Mouse (Mus musculus) kidney, adult 2 months (tissue): ENCODE measurements around the gene Plekhg6. TPM values are rescaled to one million over a fixed set of nuclear protein-coding genes. Genes with fewer than 3 reads are reported as not detected.

Experiments used
- DNase-seq: peaks from one replicate; pipeline ENCODE4 v3.0.0; 2021
- H3K27ac ChIP-seq: fragments of 200-500 bp; 2 replicates; pipeline ENCODE4 v1.5.1; 2012; ENCODE audit warnings: low read depth, low read length, control low read depth, inconsistent platforms; ENCODE audit not compliant: insufficient read depth
- H3K27me3 ChIP-seq: fragments of 200-500 bp; replicated peaks from 2 replicates; pipeline ENCODE4 v1.6.1; 2012; ENCODE audit warnings: mild to moderate bottlenecking, moderate library complexity, low read length, inconsistent platforms; ENCODE audit not compliant: control insufficient read depth, insufficient read depth
- H3K36me3 ChIP-seq: fragments of 200-500 bp; 2 replicates; pipeline ENCODE4 v1.6.1; 2012; ENCODE audit warnings: mild to moderate bottlenecking, moderate library complexity, low read length, inconsistent platforms; ENCODE audit not compliant: control insufficient read depth, insufficient read depth
- H3K4me1 ChIP-seq: fragments of 200-500 bp; 2 replicates; pipeline ENCODE4 v1.6.1; 2011; ENCODE audit warnings: low read length; ENCODE audit not compliant: control insufficient read depth, insufficient read depth
- H3K4me3 ChIP-seq: fragments of 200-500 bp; 2 replicates; pipeline ENCODE4 v1.5.1; 2011; ENCODE audit warnings: mild to moderate bottlenecking, low read depth, low read length, control low read depth; ENCODE audit not compliant: insufficient read depth
- CTCF ChIP-seq: fragments of 200-500 bp; conservative IDR thresholded peaks from 2 replicates; pipeline ENCODE4 v1.5.1; 2011; ENCODE audit warnings: low read depth, mild to moderate bottlenecking, control low read depth, low read length, moderate library complexity, mixed read lengths; ENCODE audit not compliant: insufficient read depth, insufficient read length
- POLR2A ChIP-seq: fragments of 200-500 bp; IDR thresholded peaks from one replicate; pipeline ENCODE4 v1.6.1; 2011; ENCODE audit warnings: low read depth, low read length, control low read depth
- WGBS: fragments of 180-500 bp; shearing (Covaris S2); methylation state at CpG from one replicate; pipeline ENCODE4 v1.1.7; 2018; 5-methylcytosine and 5-hydroxymethylcytosine counted together
- polyA plus RNA-seq: library from polyadenylated mRNA; depleted of rRNA; stranded (reverse); fragments of >200 nt; gene quantifications from 2 replicates; pipeline ENCODE4 v1.2.3, GENCODE M21; 2012; rRNA removed

Gene Plekhg6
- polyA plus RNA-seq, result 6.1 and 7.1 TPM in 2 replicates

GRCm38 (mm10) chr6:125380372-125381360 lies at the start of gene Plekhg6:
TSS of gene Plekhg6 (minus strand) at chr6:125380793.
- DNase-seq, result peak; percentile 77
- H3K36me3 ChIP-seq, result no peaks in the 10 kb centered on the region
- H3K4me1 ChIP-seq, result peaks cover 11% of the 10 kb centered on the region
- H3K27me3 ChIP-seq, result no peaks in the 10 kb centered on the region
- TF ChIP-seq POLR2A, result no peak
- no peak for TF ChIP-seq CTCF
- H3K27ac ChIP-seq, result 0 out of 2 replicates have a peak within 1 kb of the TSS, but pooled peaks have one; percentile 13
- peak within 1 kb of the TSS; percentile 67 for H3K4me3 ChIP-seq
- 9% methylated on average over 40 of the region's 40 CpGs for WGBS

GRCm38 (mm10) chr6:125429741-125430140 lies 49.1 kb upstream of the Plekhg6 start:
- TF ChIP-seq POLR2A, result no peak
- TF ChIP-seq CTCF, result no peak
- H3K27me3 ChIP-seq, result no peaks in the 10 kb centered on the region
- WGBS, result 68% methylated on average over 6 of the region's 6 CpGs
- no peak overlapping the region for H3K27ac ChIP-seq
- no peak for DNase-seq
- H3K4me3 ChIP-seq, result no peak overlapping the region
- H3K4me1 ChIP-seq, result no peaks in the 10 kb centered on the region; the same call in 1 of the 2 replicates
- H3K36me3 ChIP-seq, result no peaks in the 10 kb centered on the region

DNA sequence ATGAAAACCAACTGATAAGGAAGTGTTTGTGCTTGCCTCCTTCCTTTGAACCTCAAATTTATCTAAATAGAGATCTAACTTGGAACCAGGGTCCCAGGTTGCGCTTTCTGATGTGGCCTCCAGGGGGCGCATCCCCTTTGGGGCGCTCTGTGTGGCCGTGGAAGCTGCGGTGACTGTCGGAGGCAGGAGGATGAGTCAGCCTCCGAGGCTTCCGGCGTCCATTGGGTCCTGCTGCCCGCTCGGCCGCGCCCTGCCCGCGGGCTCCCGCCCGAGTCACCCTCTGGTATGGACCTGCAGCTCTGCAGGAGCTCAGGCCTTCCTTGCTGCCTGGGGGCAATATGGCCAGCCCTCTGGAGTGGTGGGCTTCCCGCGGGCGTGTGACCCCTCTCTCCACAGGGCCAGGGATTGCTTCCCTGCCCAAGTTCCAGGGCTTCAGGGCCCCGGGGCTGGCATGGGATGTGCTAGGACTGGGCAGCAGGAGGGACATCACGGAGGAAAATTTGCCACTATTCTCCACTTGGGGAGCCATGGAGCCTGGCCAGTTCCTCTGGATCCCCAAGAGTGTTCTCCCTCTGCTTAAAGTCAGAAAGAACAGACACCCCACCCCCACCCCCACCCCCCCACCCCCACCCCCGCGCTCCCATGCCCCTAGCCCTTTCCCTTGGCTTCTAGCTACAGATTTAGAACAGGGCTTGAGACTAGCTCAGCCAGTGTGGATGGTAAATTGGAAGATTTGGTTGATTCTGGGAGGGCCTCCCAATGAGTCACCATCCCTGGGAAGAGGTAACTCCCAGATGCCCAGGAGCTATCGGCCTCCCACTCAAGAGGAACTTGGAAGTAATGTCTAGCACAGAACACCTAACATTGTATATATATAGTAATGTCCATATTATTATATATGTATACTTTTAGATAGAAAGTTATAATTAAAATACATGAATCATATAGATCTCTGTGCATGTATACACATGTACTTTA lies 46.1 kb upstream of the Plekhg6 start:
- peaks cover 7% of the 10 kb centered on the region for H3K4me1 ChIP-seq
- DNase-seq, result peak; percentile 81
- H3K27ac ChIP-seq, result peak overlapping the region; percentile 67; the same call in 1 of the 2 replicates
- TF ChIP-seq POLR2A, result no peak
- peak; percentile 83 for TF ChIP-seq CTCF
- no peaks in the 10 kb centered on the region for H3K27me3 ChIP-seq
- no peaks in the 10 kb centered on the region for H3K36me3 ChIP-seq
- peak overlapping the region; percentile 37; the same call in 1 of the 2 replicates for H3K4me3 ChIP-seq
- 2% methylated on average over 25 of the region's 25 CpGs for WGBS

GRCm38 (mm10) chr6:125425205-125426090 lies 44.9 kb upstream of the Plekhg6 start:
- H3K27ac ChIP-seq, result no peak overlapping the region
- H3K27me3 ChIP-seq, result no peaks in the 10 kb centered on the region
- peaks cover 7% of the 10 kb centered on the region for H3K4me1 ChIP-seq
- no peaks in the 10 kb centered on the region for H3K36me3 ChIP-seq
- TF ChIP-seq POLR2A (no peak), CTCF (no peak)
- 58% methylated on average over 15 of the region's 15 CpGs for WGBS
- H3K4me3 ChIP-seq, result no peak overlapping the region
- DNase-seq, result no peak

DNA sequence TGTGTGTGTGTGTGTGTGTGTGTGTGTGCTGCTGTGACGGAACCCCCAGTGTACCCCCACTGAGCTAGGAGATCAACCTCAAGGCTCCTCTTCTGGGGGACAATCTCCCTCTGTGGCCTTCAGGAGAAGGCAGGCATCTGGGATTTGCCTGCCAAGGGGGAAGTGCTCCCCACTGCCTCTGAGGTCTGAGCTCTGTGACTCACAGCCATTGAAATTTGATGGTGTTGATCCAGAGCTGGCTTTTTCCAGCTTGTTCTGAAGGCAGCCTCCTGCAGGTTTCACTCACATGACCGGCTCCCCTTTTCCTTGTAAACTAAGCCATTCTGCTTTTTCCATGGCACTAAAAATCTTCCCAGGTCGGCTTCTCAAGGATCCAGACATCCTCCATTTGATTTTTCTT lies 43.6 kb upstream of the Plekhg6 start:
- H3K27me3 ChIP-seq, result no peaks in the 10 kb centered on the region
- H3K4me3 ChIP-seq, result no peak overlapping the region
- H3K36me3 ChIP-seq, result no peaks in the 10 kb centered on the region
- H3K27ac ChIP-seq, result peak overlapping the region; percentile 76
- peaks cover 7% of the 10 kb centered on the region for H3K4me1 ChIP-seq
- peak; percentile 53 for DNase-seq
- TF ChIP-seq POLR2A (no peak), CTCF (no peak)
- WGBS, result 47% methylated on average over 3 of the region's 3 CpGs

DNA sequence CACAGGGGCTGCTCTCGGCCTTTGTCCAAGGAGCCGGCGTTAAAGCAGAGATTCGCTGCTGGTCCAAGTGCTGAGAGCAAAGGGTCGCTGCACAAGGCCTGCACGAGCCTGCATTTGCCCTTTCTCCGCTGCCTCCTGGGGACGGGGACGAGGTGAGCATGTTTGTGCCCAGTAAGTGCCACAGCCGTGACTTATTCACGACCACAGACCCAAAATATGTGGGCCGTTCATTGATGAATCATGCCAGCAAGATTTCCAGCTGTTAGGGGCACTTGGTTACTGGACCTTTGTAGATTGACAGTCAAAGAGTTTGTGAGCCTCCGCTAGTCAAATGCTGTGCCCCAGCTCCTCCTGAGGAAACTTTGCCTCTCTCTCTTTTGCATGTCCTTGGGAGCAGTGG lies 42.9 kb upstream of the Plekhg6 start:
- Histone ChIP-seq H3K27ac (peak overlapping the region; percentile 76), H3K36me3 (no peaks in the 10 kb centered on the region), H3K4me1 (peaks cover 7% of the 10 kb centered on the region), H3K4me3 (no peak overlapping the region), H3K27me3 (no peaks in the 10 kb centered on the region)
- DNase-seq, result no peak
- 54% methylated on average over 13 of the region's 13 CpGs for WGBS
- no peak for TF ChIP-seq CTCF
- no peak for TF ChIP-seq POLR2A
